Mouse (Mus musculus) gastrocnemius, postnatal 25 days (tissue): ENCODE measurements around the gene Itgam. TPM values are rescaled to one million over a fixed set of nuclear protein-coding genes. Genes with fewer than 3 reads are reported as not detected.

Experiments
- DNase-seq: peaks from one replicate; pipeline ENCODE4 v3.0.0; 2022
- total RNA-seq, 2 experiments: library from RNA; stranded (reverse); gene quantifications; 1 replicate in 1 of 2; 2 replicates in 1 of 2; pipeline ENCODE4 v1.2.3; 2021

Itgam gene
- total RNA-seq, 2 experiments from 2014 or later: 1.1 to 2.6 TPM

GRCm38 (mm10) chr7:128057860-128058259, 4.6 kb upstream of the Itgam start:
- DNase-seq: no peak

GRCm38 (mm10) chr7:128058576-128058975, 3.9 kb upstream of the Itgam start:
- DNase-seq: peak; percentile 16

GRCm38 (mm10) chr7:128059091-128059490, 3.3 kb upstream of the Itgam start:
- DNase-seq: no peak

- no peak for DNase-seq
Measured at GRCm38 (mm10) chr7:128063211-128063781, 856 bp downstream of the Itgam start.

GRCm38 (mm10) chr7:128065547-128065946, 3.1 kb downstream of the Itgam start:
- DNase-seq: no peak

- DNase-seq: peak; percentile 15
Measured at GRCm38 (mm10) chr7:128067847-128068246, 5.4 kb downstream of the Itgam start.

GRCm38 (mm10) chr7:128069844-128070243, 7.4 kb downstream of the Itgam start:
- no peak for DNase-seq

- no peak for DNase-seq
Measured at GRCm38 (mm10) chr7:128071816-128072215, 9.4 kb downstream of the Itgam start.

- DNase-seq: no peak
Measured at GRCm38 (mm10) chr7:128080012-128080411, 17.6 kb downstream of the Itgam start.

GRCm38 (mm10) chr7:128089141-128089540, 26.7 kb downstream of the Itgam start:
- DNase-seq: no peak

- DNase-seq: no peak
Measured at GRCm38 (mm10) chr7:128098135-128098534, 35.7 kb downstream of the Itgam start.

- no peak for DNase-seq
Measured at GRCm38 (mm10) chr7:128100742-128101357, 38.4 kb downstream of the Itgam start.

GRCm38 (mm10) chr7:128105246-128105645, 42.8 kb downstream of the Itgam start:
- no peak for DNase-seq

GRCm38 (mm10) chr7:128107462-128107861, 45.0 kb downstream of the Itgam start:
- DNase-seq: no peak

GRCm38 (mm10) chr7:128110314-128110713, 47.9 kb downstream of the Itgam start:
- DNase-seq: no peak

- no peak for DNase-seq
Measured at GRCm38 (mm10) chr7:128112131-128112530, 49.7 kb downstream of the Itgam start.

GRCm38 (mm10) chr7:128114371-128115105, 52.1 kb downstream of the Itgam start:
- no peak for DNase-seq

GRCm38 (mm10) chr7:128115211-128115958, 52.9 kb downstream of the Itgam start:
- DNase-seq: no peak

GRCm38 (mm10) chr7:128116396-128116795, 54.0 kb downstream of the Itgam start:
- no peak for DNase-seq

- no peak for DNase-seq
Measured at GRCm38 (mm10) chr7:128119726-128120490, 57.5 kb downstream of the Itgam start.

GRCm38 (mm10) chr7:128128741-128129720, 66.6 kb downstream of the Itgam start, which contains the start of gene Itgax:
TSS of gene Itgax (plus strand) at chr7:128129547.
- DNase-seq: no peak
